30 mouse cellular contexts compared by ENCODE assay signal in genomic region chr1:157709117-157709516, GRCm38 (mm10).
A peak's percentile ranks its signal among the peaks of the same experiment; 100 is the strongest.
DNase-seq lines count a peak whose midpoint lies in the region; ATAC-seq and TF ChIP-seq lines count a peak whose summit lies in the region.
"Had no signal": no experiment of that assay in that cellular context is flagged by ENCODE, and none has a peak within 500 bp of the region (broad histone marks: within the 10 kb centered on the region; RNA-seq: fewer than 3 reads in every experiment).

No protein-coding gene starts in this region.

- H3K27ac ChIP-seq in forebrain, embryonic 14.5 days (ENCODE audit: low read depth, low read length): no peak overlapping the region
- H3K27ac ChIP-seq in forebrain, embryonic 15.5 days (replicated peaks): no peak overlapping the region
- no peak overlapping the region for H3K27ac ChIP-seq in midbrain, postnatal 0 days (ENCODE audit: low read depth, low read length)
- no peak overlapping the region for H3K27ac ChIP-seq in midbrain, embryonic 10.5 days (replicated peaks)
- H3K27ac ChIP-seq: embryonic facial prominence, embryonic 15.5 days; forebrain, embryonic 13.5 days; heart, embryonic 10.5 days; heart, embryonic 15.5 days; hindbrain, embryonic 14.5 days; kidney, postnatal 0 days; liver, embryonic 14.5 days; macrophage; stomach, postnatal 0 days had no signal

- ATAC-seq in forebrain, embryonic 14.5 days: no peak
- no peak for ATAC-seq in forebrain, embryonic 15.5 days (replicated peaks)
- peak; percentile 47; the same call in 1 of the 2 replicates for ATAC-seq in midbrain, postnatal 0 days (ENCODE audit: low FRiP score)
- ATAC-seq: forebrain, embryonic 13.5 days; intestine, embryonic 16.5 days had no signal

- H3K9ac ChIP-seq in forebrain, embryonic 14.5 days (ENCODE audit: low read length): no peak overlapping the region
- H3K9ac ChIP-seq in forebrain, embryonic 15.5 days (replicated peaks): no peak overlapping the region
- H3K9ac ChIP-seq in midbrain, postnatal 0 days (replicated peaks; ENCODE audit: low read length, poor library complexity, severe bottlenecking): no peak overlapping the region
- H3K9ac ChIP-seq: embryonic facial prominence, embryonic 15.5 days; forebrain, embryonic 13.5 days; heart, embryonic 15.5 days; hindbrain, embryonic 14.5 days; liver, embryonic 14.5 days had no signal

- no peak overlapping the region for H3K4me3 ChIP-seq in forebrain, embryonic 14.5 days (ENCODE audit: low read depth, low read length)
- no peak overlapping the region for H3K4me3 ChIP-seq in forebrain, embryonic 15.5 days
- H3K4me3 ChIP-seq in midbrain, postnatal 0 days (ENCODE audit: low read depth, low read length): no peak overlapping the region
- H3K4me3 ChIP-seq in midbrain, embryonic 10.5 days: no peak overlapping the region
- H3K4me3 ChIP-seq: embryonic facial prominence, embryonic 15.5 days; forebrain, embryonic 13.5 days; heart, embryonic 10.5 days; heart, embryonic 15.5 days had no signal

- no peaks in the 10 kb centered on the region for H3K4me1 ChIP-seq in forebrain, embryonic 14.5 days (ENCODE audit: control insufficient read depth, insufficient read depth, low read length)
- H3K4me1 ChIP-seq in forebrain, embryonic 15.5 days: no peaks in the 10 kb centered on the region
- H3K4me1 ChIP-seq in midbrain, postnatal 0 days (ENCODE audit: insufficient read depth, low read length): no peaks in the 10 kb centered on the region
- H3K4me1 ChIP-seq in midbrain, embryonic 10.5 days: peaks cover 19% of the 10 kb centered on the region
- H3K4me1 ChIP-seq: embryonic facial prominence, embryonic 15.5 days; forebrain, embryonic 13.5 days; heart, embryonic 15.5 days had no signal

- no peak overlapping the region for H3K4me2 ChIP-seq in forebrain, embryonic 14.5 days (ENCODE audit: low read length)
- H3K4me2 ChIP-seq in forebrain, embryonic 15.5 days (replicated peaks): no peak overlapping the region
- H3K4me2 ChIP-seq in midbrain, postnatal 0 days (ENCODE audit: low read depth, low read length, poor library complexity, severe bottlenecking): no peak overlapping the region
- H3K4me2 ChIP-seq: embryonic facial prominence, embryonic 15.5 days; forebrain, embryonic 13.5 days; heart, embryonic 15.5 days; hindbrain, embryonic 14.5 days had no signal

- no peak; the same call in 1 of the 2 replicates for TF ChIP-seq CTCF in midbrain, postnatal 0 days (IDR thresholded peaks at IDR 0.05)

- WGBS in forebrain, embryonic 14.5 days: 88% methylated on average over 6 of the region's 6 CpGs
- 74% methylated on average over 6 of the region's 6 CpGs for WGBS in forebrain, embryonic 15.5 days
- 83% methylated on average over 6 of the region's 6 CpGs for WGBS in midbrain, postnatal 0 days
- WGBS in midbrain, embryonic 10.5 days: 92% methylated on average over 6 of the region's 6 CpGs

- DNase-seq in forebrain, embryonic 14.5 days (ENCODE audit: low spot score): peak; percentile 21
- DNase-seq in heart, adult 11 months: peak; percentile 52
- DNase-seq in heart, adult 9 months (ENCODE audit: low spot score in 2 of 2): no peak
- DNase-seq in midbrain, postnatal 0 days (ENCODE audit: low spot score): peak; percentile 72
- DNase-seq in midbrain, embryonic 10.5 days (ENCODE audit: low spot score): no peak
- DNase-seq in testis, postnatal 10 days (ENCODE audit: low spot score): no peak
- DNase-seq: adrenal gland, postnatal 36 days; B cell, adult 2 months; cerebellum, adult 8-10 months; kidney, adult 8-10 months; kidney, postnatal 4 days; layer of hippocampus, postnatal 36 days; liver; lung, adult 2 months; lung, postnatal 10 days; midbrain, embryonic 14.5 days; right cerebral cortex, postnatal 25 days; thymus, adult 2 months; thymus, postnatal 36 days had no signal

- no peaks in the 10 kb centered on the region for H3K36me3 ChIP-seq in forebrain, embryonic 14.5 days (ENCODE audit: control insufficient read depth, insufficient read depth, low read length)
- no peaks in the 10 kb centered on the region for H3K36me3 ChIP-seq in forebrain, embryonic 15.5 days
- H3K36me3 ChIP-seq in midbrain, postnatal 0 days (ENCODE audit: insufficient read depth, low read length): no peaks in the 10 kb centered on the region
- no peaks in the 10 kb centered on the region for H3K36me3 ChIP-seq in midbrain, embryonic 10.5 days
- H3K36me3 ChIP-seq: embryonic facial prominence, embryonic 15.5 days; heart, embryonic 10.5 days; heart, embryonic 15.5 days had no signal

- no peaks in the 10 kb centered on the region for H3K27me3 ChIP-seq in forebrain, embryonic 14.5 days (replicated peaks; ENCODE audit: control insufficient read depth, insufficient read depth, low read length)
- H3K27me3 ChIP-seq in forebrain, embryonic 15.5 days: no peaks in the 10 kb centered on the region
- no peaks in the 10 kb centered on the region for H3K27me3 ChIP-seq in midbrain, postnatal 0 days (ENCODE audit: insufficient read depth, low read length)
- H3K27me3 ChIP-seq in midbrain, embryonic 10.5 days (ENCODE audit: low read depth, poor library complexity, severe bottlenecking): no peaks in the 10 kb centered on the region
- H3K27me3 ChIP-seq: embryonic facial prominence, embryonic 15.5 days; forebrain, embryonic 13.5 days; heart, embryonic 15.5 days had no signal

- H3K9me3 ChIP-seq in forebrain, embryonic 14.5 days (replicated peaks; ENCODE audit: control insufficient read depth, low read length): no peaks in the 10 kb centered on the region
- H3K9me3 ChIP-seq in forebrain, embryonic 15.5 days: no peaks in the 10 kb centered on the region
- no peaks in the 10 kb centered on the region for H3K9me3 ChIP-seq in midbrain, postnatal 0 days (ENCODE audit: low read length)
- no peaks in the 10 kb centered on the region for H3K9me3 ChIP-seq in midbrain, embryonic 10.5 days (replicated peaks)
- H3K9me3 ChIP-seq: embryonic facial prominence, embryonic 15.5 days; forebrain, embryonic 13.5 days; heart, embryonic 10.5 days; heart, embryonic 15.5 days had no signal

Comparison
In these comparisons a context has a peak if more than half of its experiments do, and no peak if none do; other contexts are left out.
1. DNase-seq: peak in forebrain, embryonic 14.5 days (single experiment), heart, adult 11 months (single experiment) and midbrain, postnatal 0 days (single experiment); none in heart, adult 9 months (0 of 2), midbrain, embryonic 10.5 days (single experiment) and testis, postnatal 10 days (single experiment).